Mouse (Mus musculus): ENCODE data around the gene Vmn1r33.
"Not testable (repeated sequence)": the region's sequence is repeated elsewhere in the genome, so short reads cannot be mapped to it uniquely, and the experiment has no call there.

Vmn1r33 gene

DNA sequence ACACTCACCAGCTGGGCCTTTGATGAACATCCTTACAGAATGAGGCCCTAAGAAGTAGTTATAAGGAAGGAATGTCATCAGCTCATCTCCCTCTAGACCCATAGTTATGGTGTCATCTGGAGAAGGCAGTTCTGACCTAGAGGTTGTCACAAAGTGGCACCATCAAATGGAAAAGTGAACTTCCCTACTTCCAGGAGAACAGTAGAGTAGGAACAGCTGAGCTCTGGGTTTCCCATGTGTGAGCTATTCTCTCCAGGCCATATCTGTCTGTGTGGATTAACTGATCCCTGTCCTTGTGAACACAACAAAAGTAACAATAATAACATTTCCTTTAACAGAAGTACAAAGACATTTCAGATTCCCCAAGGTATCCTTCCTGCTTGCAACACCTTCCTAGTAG is at the start of gene Vmn1r33:
Vmn1r33 (minus strand) TSS at position 101 of the 400 bp plus-strand sequence.
- not testable (repeated sequence) for DNase-seq (ENCODE audit: low read depth)

- no peak for DNase-seq (ENCODE audit: low read depth)
Measured at GRCm38 (mm10) chr6:66643779-66644178, 25.7 kb upstream of the Vmn1r33 start, which contains the start of gene Vmn1r34. Gene Vmn1r34, minus strand, starts transcription at chr6:66643879.

GRCm38 (mm10) chr6:66595804-66596203 is 22.3 kb downstream of the Vmn1r33 start:
- DNase-seq (ENCODE audit: low read depth), result no peak
